Mouse (Mus musculus) cortical plate, adult 2 months (tissue): ENCODE results near the gene Stk24. TPM values are rescaled to one million over a fixed set of nuclear protein-coding genes. Genes with fewer than 3 reads are reported as not detected.

Source experiments
- H3K27ac ChIP-seq: fragments of 200-500 bp; 2 replicates; pipeline ENCODE4 v1.5.1; 2012; ENCODE audit warnings: low read length, control low read depth, inconsistent platforms; ENCODE audit not compliant: insufficient read depth
- H3K4me1 ChIP-seq: fragments of 200-500 bp; 2 replicates; pipeline ENCODE4 v1.6.1; 2011; ENCODE audit warnings: low read length; ENCODE audit not compliant: control insufficient read depth, insufficient read depth
- H3K4me3 ChIP-seq: fragments of 200-500 bp; 2 replicates; pipeline ENCODE4 v1.5.1; 2011; ENCODE audit warnings: mild to moderate bottlenecking, low read length, control low read depth; ENCODE audit not compliant: insufficient read depth
- CTCF ChIP-seq: fragments of 200-500 bp; IDR thresholded peaks from 2 replicates; pipeline ENCODE4 v1.5.1; 2011; ENCODE audit warnings: mild to moderate bottlenecking, control low read depth, low read length; ENCODE audit not compliant: insufficient read depth; ENCODE audit errors: extremely low read depth
- POLR2A ChIP-seq: fragments of 200-500 bp; IDR thresholded peaks from 2 replicates; pipeline ENCODE4 v1.6.1; 2011; ENCODE audit warnings: mild to moderate bottlenecking, low read length, control low read depth; ENCODE audit not compliant: insufficient read depth; ENCODE audit errors: extremely low read depth
- polyA plus RNA-seq: library from polyadenylated mRNA; depleted of rRNA; stranded (reverse); fragments of >200 nt; gene quantifications from 2 replicates; pipeline ENCODE4 v1.2.3, GENCODE M21; 2012

Gene Stk24
- polyA plus RNA-seq, 1 experiment, result 29.0 TPM

GRCm38 (mm10) chr14:121279106-121279505 is 100.7 kb downstream of the Stk24 start:
- H3K4me1 ChIP-seq, result no peaks in the 10 kb centered on the region
- H3K27ac ChIP-seq, result no peak overlapping the region
- TF ChIP-seq CTCF (peak; percentile 90), POLR2A (no peak)
- H3K4me3 ChIP-seq, result no peak overlapping the region

- no peak overlapping the region for H3K4me3 ChIP-seq
- no peak for TF ChIP-seq CTCF
- TF ChIP-seq POLR2A, result no peak
- H3K27ac ChIP-seq, result no peak overlapping the region
- H3K4me1 ChIP-seq, result no peaks in the 10 kb centered on the region
Measured at GRCm38 (mm10) chr14:121276016-121276415, 103.8 kb downstream of the Stk24 start.

GRCm38 (mm10) chr14:121274985-121275384 is 104.8 kb downstream of the Stk24 start:
- TF ChIP-seq CTCF (no peak), POLR2A (no peak)
- H3K27ac ChIP-seq, result no peak overlapping the region
- no peaks in the 10 kb centered on the region for H3K4me1 ChIP-seq

GRCm38 (mm10) chr14:121270490-121270889 is 109.3 kb downstream of the Stk24 start:
- Histone ChIP-seq H3K4me3 (no peak overlapping the region), H3K4me1 (0 out of 2 replicates have a peak, but pooled peaks cover 1% of the 10 kb centered on the region), H3K27ac (no peak overlapping the region)
- TF ChIP-seq POLR2A (no peak), CTCF (no peak)

More at GRCm38 (mm10) chr14:121274985-121275384, 104.8 kb downstream of the Stk24 start:
- no peak overlapping the region for H3K4me3 ChIP-seq

- no peak overlapping the region for H3K4me3 ChIP-seq
- 0 out of 2 replicates have a peak, but pooled peaks cover 1% of the 10 kb centered on the region for H3K4me1 ChIP-seq
- TF ChIP-seq CTCF, result no peak
- no peak for TF ChIP-seq POLR2A
- H3K27ac ChIP-seq, result no peak overlapping the region
Measured at GRCm38 (mm10) chr14:121267801-121268200, 112.0 kb downstream of the Stk24 start.

- no peak overlapping the region for H3K4me3 ChIP-seq
- no peak overlapping the region for H3K27ac ChIP-seq
- 0 out of 2 replicates have a peak, but pooled peaks cover 1% of the 10 kb centered on the region for H3K4me1 ChIP-seq
- TF ChIP-seq CTCF (no peak), POLR2A (no peak)
Measured at GRCm38 (mm10) chr14:121264453-121264852, 115.4 kb downstream of the Stk24 start.

GRCm38 (mm10) chr14:121263912-121264311 is 115.9 kb downstream of the Stk24 start:
- TF ChIP-seq CTCF, result no peak
- Histone ChIP-seq H3K4me1 (0 out of 2 replicates have a peak, but pooled peaks cover 1% of the 10 kb centered on the region), H3K27ac (no peak overlapping the region), H3K4me3 (no peak overlapping the region)

- TF ChIP-seq CTCF (no peak), POLR2A (no peak)
- no peak overlapping the region for H3K27ac ChIP-seq
- H3K4me3 ChIP-seq, result no peak overlapping the region
- 0 out of 2 replicates have a peak, but pooled peaks cover 1% of the 10 kb centered on the region for H3K4me1 ChIP-seq
Measured at GRCm38 (mm10) chr14:121262606-121263005, 117.2 kb downstream of the Stk24 start.

- H3K4me1 ChIP-seq, result 0 out of 2 replicates have a peak, but pooled peaks cover 1% of the 10 kb centered on the region
- no peak overlapping the region for H3K4me3 ChIP-seq
- H3K27ac ChIP-seq, result no peak overlapping the region
- no peak for TF ChIP-seq CTCF
- TF ChIP-seq POLR2A, result no peak
Measured at GRCm38 (mm10) chr14:121261229-121261879, 118.5 kb downstream of the Stk24 start.

- TF ChIP-seq CTCF, result peak; percentile 74
- TF ChIP-seq POLR2A, result no peak
- H3K4me3 ChIP-seq, result no peak overlapping the region
- peaks cover 5% of the 10 kb centered on the region; the same call in 1 of the 2 replicates for H3K4me1 ChIP-seq
- H3K27ac ChIP-seq, result no peak overlapping the region
Measured at GRCm38 (mm10) chr14:121259789-121260188, 120.0 kb downstream of the Stk24 start.

- Histone ChIP-seq H3K27ac (no peak overlapping the region), H3K4me3 (no peak overlapping the region), H3K4me1 (peaks cover 8% of the 10 kb centered on the region; the same call in 1 of the 2 replicates)
- TF ChIP-seq POLR2A (no peak), CTCF (no peak)
Measured at GRCm38 (mm10) chr14:121259332-121259731, 120.5 kb downstream of the Stk24 start.
